Comparison of ENCODE assay signal across 10 mouse cellular contexts in genomic region chr14:71475656-71476055, GRCm38 (mm10).
A peak's percentile ranks its signal among the peaks of the same experiment; 100 is the strongest.
DNase-seq lines count a peak whose midpoint lies in the region; TF ChIP-seq lines count a peak whose summit lies in the region.
"Had no signal": no experiment of that assay in that cellular context is flagged by ENCODE, and none has a peak within 500 bp of the region (broad histone marks: within the 10 kb centered on the region; RNA-seq: fewer than 3 reads in every experiment).

No protein-coding gene starts in this region.

- intact Hi-C loops in gastrocnemius, adult 2 months (cut with DNase I), result no loop called here

- no peak overlapping the region for H3K9ac ChIP-seq in ES-Bruce4 (ENCODE audit: low read depth, poor library complexity, severe bottlenecking)
- H3K9ac ChIP-seq: lung, embryonic 15.5 days had no signal

- H3K27ac ChIP-seq in gastrocnemius, adult 2 months, result no peak overlapping the region
- H3K27ac ChIP-seq in ES-Bruce4 (ENCODE audit: insufficient read depth, low read length), result no peak overlapping the region
- H3K27ac ChIP-seq: lung, embryonic 15.5 days had no signal

- TF ChIP-seq POLR2A in ES-Bruce4 (IDR thresholded peaks at IDR 0.05; ENCODE audit: insufficient read depth, low read length), result no peak

- DNase-seq in gastrocnemius, adult 2 months, result no peak
- no peak for DNase-seq in gastrocnemius, adult 18-20 months (ENCODE audit: low spot score)
- peak; percentile 5 to 16 for DNase-seq in kidney, postnatal 4 days
- DNase-seq in kidney, postnatal 25 days, result no peak
- DNase-seq in adrenal gland, postnatal 36 days, result peak; percentile 39 to 46
- DNase-seq in thymus, postnatal 14 days, result no peak
- DNase-seq in spleen, postnatal 14 days (ENCODE audit: low spot score in 2 of 2), result no peak

- H3K9me3 ChIP-seq in ES-Bruce4 (replicated peaks; ENCODE audit: control insufficient read depth, insufficient read depth, low read length, poor library complexity, severe bottlenecking), result no peaks in the 10 kb centered on the region
- H3K9me3 ChIP-seq: lung, embryonic 15.5 days had no signal

- no peaks in the 10 kb centered on the region for H3K36me3 ChIP-seq in ES-Bruce4 (ENCODE audit: control insufficient read depth, insufficient read depth, low read length, poor library complexity, severe bottlenecking)
- H3K36me3 ChIP-seq: lung, embryonic 15.5 days had no signal

- H3K4me1 ChIP-seq in ES-Bruce4 (ENCODE audit: control insufficient read depth, insufficient read depth, low read length), result no peaks in the 10 kb centered on the region
- H3K4me1 ChIP-seq: lung, embryonic 15.5 days had no signal

- TF ChIP-seq CTCF in gastrocnemius, adult 2 months (IDR thresholded peaks at IDR 0.05), result peak; percentile 18; the same call in 1 of the 2 replicates
- TF ChIP-seq CTCF in ES-Bruce4 (IDR thresholded peaks at IDR 0.05; ENCODE audit: low read depth, low read length), result peak; percentile 21

- no peaks in the 10 kb centered on the region for H3K27me3 ChIP-seq in ES-Bruce4 (ENCODE audit: control insufficient read depth, insufficient read depth, low read length, poor library complexity, severe bottlenecking)
- H3K27me3 ChIP-seq: lung, embryonic 15.5 days had no signal

- no peak for TF ChIP-seq EP300 in ES-Bruce4 (IDR thresholded peaks at IDR 0.05; ENCODE audit: insufficient read depth, low read depth, low read length)

- H3K4me3 ChIP-seq in gastrocnemius, adult 2 months, result no peak overlapping the region
- no peak overlapping the region for H3K4me3 ChIP-seq in ES-Bruce4 (ENCODE audit: low read depth, low read length)
- H3K4me3 ChIP-seq: erythroblast, embryonic 14.5 days; lung, embryonic 15.5 days had no signal

Comparison
In these comparisons a context has a peak if more than half of its experiments do, and no peak if none do; other contexts are left out.
1. DNase-seq: peak in kidney, postnatal 4 days (2 of 2) and adrenal gland, postnatal 36 days (2 of 2); none in gastrocnemius, adult 2 months (single experiment), gastrocnemius, adult 18-20 months (single experiment), kidney, postnatal 25 days (0 of 2), thymus, postnatal 14 days (single experiment) and spleen, postnatal 14 days (0 of 2).